Mouse (Mus musculus): ENCODE results near the gene Polr2f.

Polr2f gene

GRCm38 (mm10) chr15:79140866-79141565, at the start of gene Polr2f, which contains the start of gene 1700088E04Rik:
TSS of gene Polr2f (plus strand) at chr15:79141009.
TSS of gene 1700088E04Rik (minus strand) at chr15:79141253.
- peak; percentile 89 for ATAC-seq (ENCODE audit: low TSS enrichment)

- ATAC-seq (ENCODE audit: low TSS enrichment): no peak
Observed at GRCm38 (mm10) chr15:79092284-79092683, 48.5 kb upstream of the Polr2f start.

GRCm38 (mm10) chr15:79093083-79093839, 47.5 kb upstream of the Polr2f start:
- ATAC-seq (ENCODE audit: low TSS enrichment): peak; percentile 60; the same call in 1 of the 2 replicates

- no peak for ATAC-seq (ENCODE audit: low TSS enrichment)
Observed at GRCm38 (mm10) chr15:79095483-79095882, 45.3 kb upstream of the Polr2f start.

GRCm38 (mm10) chr15:79096556-79096955, 44.3 kb upstream of the Polr2f start:
- no peak for ATAC-seq (ENCODE audit: low TSS enrichment)

- no peak for ATAC-seq (ENCODE audit: low TSS enrichment)
Observed at GRCm38 (mm10) chr15:79097135-79097534, 43.7 kb upstream of the Polr2f start.

GRCm38 (mm10) chr15:79097611-79098025, 43.2 kb upstream of the Polr2f start:
- ATAC-seq (ENCODE audit: low TSS enrichment): peak; percentile 42; the same call in 1 of the 2 replicates

GRCm38 (mm10) chr15:79098220-79098619, 42.6 kb upstream of the Polr2f start:
- no peak for ATAC-seq (ENCODE audit: low TSS enrichment)

GRCm38 (mm10) chr15:79098868-79099267, 41.9 kb upstream of the Polr2f start:
- no peak for ATAC-seq (ENCODE audit: low TSS enrichment)

- ATAC-seq (ENCODE audit: low TSS enrichment): no peak
Observed at GRCm38 (mm10) chr15:79099456-79099855, 41.4 kb upstream of the Polr2f start.

GRCm38 (mm10) chr15:79100391-79100790, 40.4 kb upstream of the Polr2f start:
- no peak for ATAC-seq (ENCODE audit: low TSS enrichment)

GRCm38 (mm10) chr15:79101531-79101930, 39.3 kb upstream of the Polr2f start:
- 0 out of 2 replicates have a peak, but pooled peaks have one; percentile 43 for ATAC-seq (ENCODE audit: low TSS enrichment)

- ATAC-seq (ENCODE audit: low TSS enrichment): peak; percentile 56
Observed at GRCm38 (mm10) chr15:79103264-79103663, 37.5 kb upstream of the Polr2f start.

GRCm38 (mm10) chr15:79105804-79106203, 35.0 kb upstream of the Polr2f start:
- no peak for ATAC-seq (ENCODE audit: low TSS enrichment)

- ATAC-seq (ENCODE audit: low TSS enrichment): no peak
Observed at GRCm38 (mm10) chr15:79107966-79108365, 32.8 kb upstream of the Polr2f start.

GRCm38 (mm10) chr15:79108421-79109320, 32.1 kb upstream of the Polr2f start, which contains the start of gene Micall1:
TSS of gene Micall1 (plus strand) at chr15:79108898.
- ATAC-seq (ENCODE audit: low TSS enrichment): peak; percentile 54

- ATAC-seq (ENCODE audit: low TSS enrichment): peak; percentile 41
Observed at GRCm38 (mm10) chr15:79109321-79109934, 31.4 kb upstream of the Polr2f start.

GRCm38 (mm10) chr15:79110031-79110430, 30.8 kb upstream of the Polr2f start:
- no peak for ATAC-seq (ENCODE audit: low TSS enrichment)

- no peak for ATAC-seq (ENCODE audit: low TSS enrichment)
Observed at GRCm38 (mm10) chr15:79110528-79110927, 30.3 kb upstream of the Polr2f start.

- ATAC-seq (ENCODE audit: low TSS enrichment): no peak
Observed at GRCm38 (mm10) chr15:79111774-79112173, 29.0 kb upstream of the Polr2f start.

GRCm38 (mm10) chr15:79115276-79115675, 25.5 kb upstream of the Polr2f start:
- ATAC-seq (ENCODE audit: low TSS enrichment): no peak

All from frontal cortex, adult (tissue).